Mouse (Mus musculus) midbrain, embryonic 11.5 days (tissue): ENCODE data around the gene Cstf1. TPM values are rescaled to one million over a fixed set of nuclear protein-coding genes. Genes with fewer than 3 reads are reported as not detected.

Experiments
- ATAC-seq: fragments of 200-750 bp; cut with Nextera tagmentation; 2 replicates; pipeline ENCODE4 v1.8.0; 2017; ENCODE audit warnings: moderate TSS enrichment, moderate library complexity; ENCODE audit not compliant: low FRiP score
- DNase-seq: peaks from one replicate; pipeline ENCODE4 v3.0.0; 2015; ENCODE audit warnings: low spot score; ENCODE audit errors: missing footprints
- H3K27ac ChIP-seq: fragments of 300-500 bp; sonication (generic); 2 replicates; pipeline ENCODE4 v1.5.1; 2014; ENCODE audit warnings: low read depth, low read length
- H3K27me3 ChIP-seq: fragments of 300-500 bp; sonication (generic); 2 replicates; pipeline ENCODE4 v1.6.1; 2014; ENCODE audit warnings: mild to moderate bottlenecking, low read length, moderate library complexity, mixed read lengths; ENCODE audit not compliant: control insufficient read depth, insufficient read depth
- H3K36me3 ChIP-seq: fragments of 300-500 bp; sonication (generic); 2 replicates; pipeline ENCODE4 v1.6.1; 2014; ENCODE audit warnings: mild to moderate bottlenecking, low read length, moderate library complexity, mixed read lengths; ENCODE audit not compliant: control insufficient read depth, insufficient read depth
- H3K4me1 ChIP-seq: fragments of 300-500 bp; sonication (generic); 2 replicates; pipeline ENCODE4 v1.6.1; 2014; ENCODE audit warnings: low read length; ENCODE audit not compliant: control insufficient read depth, insufficient read depth
- H3K4me2 ChIP-seq: fragments of 300-500 bp; sonication (generic); 2 replicates; pipeline ENCODE4 v1.6.1; 2014; ENCODE audit warnings: mild to moderate bottlenecking, moderate library complexity
- H3K4me3 ChIP-seq: fragments of 300-500 bp; sonication (generic); 2 replicates; pipeline ENCODE4 v1.5.1; 2014; ENCODE audit warnings: low read depth, low read length
- H3K9ac ChIP-seq: fragments of 300-500 bp; sonication (generic); 2 replicates; pipeline ENCODE4 v1.6.1; 2014; ENCODE audit warnings: low read length
- H3K9me3 ChIP-seq: fragments of 300-500 bp; sonication (generic); 2 replicates; pipeline ENCODE4 v1.6.1; 2016; ENCODE audit warnings: low read length; ENCODE audit not compliant: control insufficient read depth
- WGBS: fragments of 180-500 bp; shearing (Covaris S2); extraction: QIAGEN DNeasy Blood & Tissue Kit; methylation state at CpG from one replicate; pipeline ENCODE4 v1.1.7; 2014; 5-methylcytosine and 5-hydroxymethylcytosine counted together
- polyA plus RNA-seq: library from polyadenylated mRNA; unstranded; fragments of >200 nt; fragmentation: Nextera tagmentation; extraction: Ambion mirVana; gene quantifications from 2 replicates; pipeline ENCODE4 v1.2.1, GENCODE M21; 2014

The Cstf1 gene
- 48.0 and 50.2 TPM in 2 replicates for polyA plus RNA-seq

DNA sequence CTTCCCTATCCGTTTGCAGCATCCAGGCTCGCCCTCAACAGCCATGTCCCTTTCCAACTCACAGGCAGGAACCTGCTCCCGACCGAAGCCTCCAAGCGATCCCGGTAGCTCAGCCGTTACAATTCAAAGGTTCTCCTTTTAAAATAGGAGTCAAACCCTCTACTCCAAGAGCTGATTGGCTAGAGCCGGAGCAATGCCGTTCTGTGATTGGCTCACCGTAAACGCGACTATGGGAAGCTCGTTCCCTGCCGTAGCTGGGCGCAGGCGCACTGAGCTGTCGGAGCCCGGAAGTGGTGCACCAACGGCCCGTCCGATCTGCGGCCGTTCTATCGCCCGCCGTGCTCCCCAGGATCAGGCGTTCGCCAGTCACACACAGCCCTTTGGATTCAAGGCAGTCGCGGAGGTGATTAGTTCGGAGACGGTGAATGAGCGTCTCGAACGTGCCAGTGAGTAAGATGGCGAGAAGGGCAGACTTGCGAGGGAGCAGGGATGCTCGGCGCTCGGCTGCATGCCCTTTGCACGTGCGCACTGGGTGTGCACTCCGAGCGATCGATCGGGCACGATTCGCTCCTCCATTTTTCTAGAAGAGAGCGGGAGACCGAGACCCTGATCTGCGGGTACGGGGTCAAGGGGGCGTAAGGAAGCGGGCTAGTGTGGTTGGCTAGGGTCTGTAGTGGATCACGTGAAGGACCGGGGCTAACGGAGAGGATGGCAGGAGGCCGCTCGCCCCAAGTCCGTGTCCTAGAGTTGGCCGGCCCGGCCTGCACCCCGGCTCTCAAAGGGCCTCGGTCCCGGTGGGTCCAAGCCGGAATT, at the start of gene Cstf1, which contains the start of gene Aurka:
TSS of gene Cstf1 (plus strand) at position 271 of the 813 bp plus-strand sequence.
TSS of gene Aurka (minus strand) at position 125 of the 813 bp plus-strand sequence.
- Histone ChIP-seq H3K36me3 (peaks cover 22% of the 10 kb centered on the region; the same call in 1 of the 2 replicates), H3K27me3 (no peaks in the 10 kb centered on the region), H3K9me3 (no peaks in the 10 kb centered on the region), H3K4me3 (peak within 1 kb of the TSS; percentile 92), H3K4me2 (peak within 1 kb of the TSS; percentile 85), H3K27ac (peak within 1 kb of the TSS; percentile 68), H3K4me1 (peaks cover 17% of the 10 kb centered on the region), H3K9ac (peak within 1 kb of the TSS; percentile 95)
- WGBS, result under 1% methylated on average over 66 of the region's 66 CpGs
- DNase-seq (peak; percentile 99), ATAC-seq (peak; percentile 98)

GRCm38 (mm10) chr2:172320878-172321277, 49.6 kb upstream of the Cstf1 start:
- no peak overlapping the region for H3K4me2 ChIP-seq
- no peaks in the 10 kb centered on the region for H3K27me3 ChIP-seq
- 0 out of 2 replicates have a peak, but pooled peaks cover 2% of the 10 kb centered on the region for H3K4me1 ChIP-seq
- no peak overlapping the region for H3K27ac ChIP-seq
- H3K4me3 ChIP-seq, result no peak overlapping the region
- no peaks in the 10 kb centered on the region for H3K9me3 ChIP-seq
- no peak for ATAC-seq
- 22% methylated on average over 9 of the region's 9 CpGs for WGBS
- DNase-seq, result peak; percentile 95
- H3K9ac ChIP-seq, result no peak overlapping the region
- no peaks in the 10 kb centered on the region for H3K36me3 ChIP-seq

GRCm38 (mm10) chr2:172328248-172328647, 42.2 kb upstream of the Cstf1 start:
- Histone ChIP-seq H3K4me2 (no peak overlapping the region), H3K9me3 (no peaks in the 10 kb centered on the region), H3K4me1 (0 out of 2 replicates have a peak, but pooled peaks cover 2% of the 10 kb centered on the region), H3K4me3 (no peak overlapping the region), H3K27me3 (no peaks in the 10 kb centered on the region; the same call in 1 of the 2 replicates), H3K27ac (no peak overlapping the region), H3K36me3 (no peaks in the 10 kb centered on the region), H3K9ac (no peak overlapping the region)
- ATAC-seq (peak; percentile 5; the same call in 1 of the 2 replicates), DNase-seq (no peak)
- whole genome bisulfite sequencing, result 49% methylated on average over 8 of the region's 8 CpGs

DNA sequence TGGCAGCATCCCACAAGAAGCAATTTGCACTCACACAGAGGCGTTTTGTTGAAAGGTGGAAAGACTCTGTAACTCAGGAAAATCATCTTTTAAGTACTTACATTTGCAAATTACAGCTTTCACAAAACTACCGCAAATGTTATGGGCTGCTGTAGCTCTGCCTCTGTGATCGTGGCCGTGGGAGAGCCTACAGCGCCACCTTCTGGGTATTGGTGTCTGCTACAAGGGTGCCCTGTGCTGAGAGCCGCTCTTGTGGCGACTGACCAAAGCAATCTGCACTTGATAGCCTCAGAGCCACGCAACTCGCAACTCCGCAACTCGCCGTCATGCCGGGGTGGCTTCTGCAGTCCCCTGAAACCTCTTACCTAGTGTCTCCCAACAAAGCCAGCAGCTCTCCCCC, 41.3 kb upstream of the Cstf1 start:
- 0 out of 2 replicates have a peak, but pooled peaks cover 2% of the 10 kb centered on the region for H3K4me1 ChIP-seq
- no peak overlapping the region for H3K4me3 ChIP-seq
- 6% methylated on average over 13 of the region's 13 CpGs for WGBS
- ATAC-seq (peak; percentile 87), DNase-seq (peak; percentile 96)
- no peaks in the 10 kb centered on the region for H3K9me3 ChIP-seq
- no peak overlapping the region for H3K9ac ChIP-seq
- no peaks in the 10 kb centered on the region for H3K36me3 ChIP-seq
- peak overlapping the region; percentile 10; the same call in 1 of the 2 replicates for H3K4me2 ChIP-seq
- H3K27ac ChIP-seq, result no peak overlapping the region
- H3K27me3 ChIP-seq, result no peaks in the 10 kb centered on the region; the same call in 1 of the 2 replicates

DNA sequence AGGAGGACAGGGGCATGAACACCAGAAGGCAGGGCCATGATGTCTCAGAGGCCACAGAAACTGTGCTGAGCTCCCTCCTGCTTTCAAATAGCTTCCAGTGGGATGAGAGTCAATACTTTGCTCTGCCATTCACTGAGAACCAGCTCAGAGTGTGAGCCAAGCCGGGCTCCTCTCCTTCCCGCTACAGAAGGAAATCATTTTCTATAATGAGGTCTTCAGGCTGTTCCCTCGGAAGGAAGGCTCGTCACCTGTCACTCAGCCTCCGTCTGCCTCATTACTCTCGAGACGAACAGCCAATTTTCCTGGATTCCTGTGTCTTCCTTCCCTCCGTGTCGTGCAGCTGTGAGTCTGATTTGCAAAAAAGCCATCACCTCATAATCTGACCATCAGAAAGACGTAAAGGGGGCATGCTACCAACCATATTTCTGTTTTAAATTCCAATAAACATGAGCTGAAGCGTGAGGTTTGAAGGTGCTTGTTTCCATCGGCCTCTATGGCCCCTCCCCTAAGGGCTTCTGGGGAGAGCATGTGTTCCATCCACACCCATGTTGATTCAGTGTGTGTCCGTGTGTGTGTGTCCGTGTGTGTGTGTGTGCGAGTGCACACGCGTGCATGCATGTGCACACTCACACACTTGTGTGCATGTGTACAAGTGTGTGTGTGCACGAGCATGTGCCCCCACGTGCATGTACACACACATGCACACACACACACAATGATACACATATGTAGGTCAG, 32.1 kb upstream of the Cstf1 start:
- no peaks in the 10 kb centered on the region for H3K27me3 ChIP-seq
- no peak overlapping the region for H3K4me3 ChIP-seq
- WGBS, result 85% methylated on average over 19 of the region's 19 CpGs
- no peak overlapping the region for H3K4me2 ChIP-seq
- DNase-seq (no peak), ATAC-seq (no peak)
- H3K27ac ChIP-seq, result no peak overlapping the region
- H3K4me1 ChIP-seq, result peaks cover 2% of the 10 kb centered on the region; the same call in 1 of the 2 replicates
- no peaks in the 10 kb centered on the region; the same call in 1 of the 2 replicates for H3K9me3 ChIP-seq
- H3K36me3 ChIP-seq, result no peaks in the 10 kb centered on the region
- H3K9ac ChIP-seq, result no peak overlapping the region

GRCm38 (mm10) chr2:172340936-172341335, 29.5 kb upstream of the Cstf1 start:
- Histone ChIP-seq H3K27ac (no peak overlapping the region), H3K4me2 (no peak overlapping the region), H3K9ac (no peak overlapping the region), H3K36me3 (no peaks in the 10 kb centered on the region), H3K27me3 (no peaks in the 10 kb centered on the region), H3K4me1 (peaks cover 8% of the 10 kb centered on the region; the same call in 1 of the 2 replicates), H3K9me3 (no peaks in the 10 kb centered on the region; the same call in 1 of the 2 replicates), H3K4me3 (no peak overlapping the region)
- ATAC-seq, result no peak
- WGBS, result 34% methylated on average over 3 of the region's 3 CpGs
- DNase-seq, result no peak

DNA sequence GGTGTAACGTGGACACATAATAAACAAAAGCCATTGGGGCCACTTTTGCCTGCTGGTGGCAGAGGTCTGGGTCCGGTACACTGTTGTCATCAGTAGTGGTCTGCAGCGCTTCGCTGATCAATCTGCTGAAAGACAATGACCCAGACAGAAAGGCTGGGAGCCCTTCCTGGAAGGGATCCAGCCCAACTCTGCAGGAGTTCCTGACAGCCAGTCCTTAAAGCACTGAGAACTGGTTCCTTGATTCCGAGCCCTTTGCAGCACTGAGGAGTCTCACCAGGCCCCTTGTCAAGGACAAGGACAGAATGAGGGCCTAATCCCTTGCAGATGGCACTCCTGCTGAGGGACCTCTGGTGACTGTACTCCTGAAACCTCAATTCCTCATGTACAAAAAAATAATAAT, 28.9 kb upstream of the Cstf1 start:
- Histone ChIP-seq H3K27ac (no peak overlapping the region), H3K9me3 (no peaks in the 10 kb centered on the region; the same call in 1 of the 2 replicates), H3K27me3 (no peaks in the 10 kb centered on the region), H3K9ac (no peak overlapping the region), H3K4me3 (no peak overlapping the region), H3K36me3 (no peaks in the 10 kb centered on the region), H3K4me1 (peaks cover 8% of the 10 kb centered on the region; the same call in 1 of the 2 replicates), H3K4me2 (no peak overlapping the region)
- DNase-seq (no peak), ATAC-seq (no peak)
- WGBS, result 22% methylated on average over 5 of the region's 5 CpGs

GRCm38 (mm10) chr2:172343751-172344150, 26.7 kb upstream of the Cstf1 start:
- no peaks in the 10 kb centered on the region for H3K36me3 ChIP-seq
- H3K4me3 ChIP-seq, result no peak overlapping the region
- 91% methylated on average over 7 of the region's 7 CpGs for WGBS
- no peak overlapping the region for H3K9ac ChIP-seq
- H3K9me3 ChIP-seq, result no peaks in the 10 kb centered on the region; the same call in 1 of the 2 replicates
- H3K27ac ChIP-seq, result no peak overlapping the region
- ATAC-seq, result no peak
- H3K4me1 ChIP-seq, result peaks cover 13% of the 10 kb centered on the region; the same call in 1 of the 2 replicates
- H3K4me2 ChIP-seq, result no peak overlapping the region
- no peak for DNase-seq
- no peaks in the 10 kb centered on the region for H3K27me3 ChIP-seq
